Mouse (Mus musculus): ENCODE data around the gene Chd6.

- no peak for TF ChIP-seq GATA1 (IDR thresholded peaks at IDR 0.05; ENCODE audit: low read length)
- TF ChIP-seq TAL1 (IDR thresholded peaks at IDR 0.05; ENCODE audit: low read length) = no peak
Observed at GRCm38 (mm10) chr2:160925203-160925602, 183.7 kb downstream of the Chd6 start.

All from erythroblast, embryonic 14.5 days (primary cell).